Mouse (Mus musculus) intestine, postnatal 0 days (tissue): ENCODE measurements around the gene Gpsm2. TPM values are rescaled to one million over a fixed set of nuclear protein-coding genes. Genes with fewer than 3 reads are reported as not detected.
"Not testable (repeated sequence)": the region's sequence is repeated elsewhere in the genome, so short reads cannot be mapped to it uniquely, and the experiment has no call there.

Experiments used
- ATAC-seq: fragments of 200-750 bp; cut with Nextera tagmentation; 2 replicates; pipeline ENCODE4 v1.8.0; 2017; ENCODE audit warnings: mild to moderate bottlenecking, moderate TSS enrichment, moderate library complexity
- H3K27ac ChIP-seq: fragments of 300-500 bp; sonication (generic); 2 replicates; pipeline ENCODE4 v1.5.1; 2014; ENCODE audit warnings: mild to moderate bottlenecking, low read depth, low read length, moderate library complexity
- H3K27me3 ChIP-seq: fragments of 300-500 bp; sonication (generic); replicated peaks from 2 replicates; pipeline ENCODE4 v1.6.1; 2014; ENCODE audit warnings: low read length, mixed read lengths; ENCODE audit not compliant: control insufficient read depth, insufficient read depth
- H3K36me3 ChIP-seq: fragments of 300-500 bp; sonication (generic); 2 replicates; pipeline ENCODE4 v1.6.1; 2014; ENCODE audit warnings: mild to moderate bottlenecking, moderate library complexity; ENCODE audit not compliant: control insufficient read depth, insufficient read depth
- H3K4me1 ChIP-seq: fragments of 300-500 bp; sonication (generic); replicated peaks from 2 replicates; pipeline ENCODE4 v1.6.1; 2014; ENCODE audit warnings: antibody characterized with exemption, low read length, mixed read lengths; ENCODE audit not compliant: control insufficient read depth, insufficient read depth
- H3K4me2 ChIP-seq: fragments of 300-500 bp; sonication (generic); replicated peaks from 2 replicates; pipeline ENCODE4 v1.6.1; 2014; ENCODE audit warnings: low read depth, mild to moderate bottlenecking, moderate library complexity
- H3K4me3 ChIP-seq: fragments of 300-500 bp; sonication (generic); 2 replicates; pipeline ENCODE4 v1.5.1; 2014; ENCODE audit warnings: low read depth, low read length
- H3K9ac ChIP-seq: fragments of 300-500 bp; sonication (generic); 2 replicates; pipeline ENCODE4 v1.6.1; 2014; ENCODE audit warnings: mild to moderate bottlenecking, low read depth, low read length
- H3K9me3 ChIP-seq: fragments of 300-500 bp; sonication (generic); 2 replicates; pipeline ENCODE4 v1.6.1; 2016; ENCODE audit warnings: mixed run types; ENCODE audit not compliant: control insufficient read depth
- CTCF ChIP-seq: sonication (generic); IDR thresholded peaks from 2 replicates; pipeline ENCODE4 v1.5.1; 2016; ENCODE audit warnings: low read depth, mild to moderate bottlenecking, control low read depth, antibody characterized with exemption, moderate library complexity
- WGBS: fragments of 180-500 bp; shearing (Covaris S2); extraction: QIAGEN DNeasy Blood & Tissue Kit; methylation state at CpG from one replicate; pipeline ENCODE4 v1.1.7; 2014; 5-methylcytosine and 5-hydroxymethylcytosine counted together
- polyA plus RNA-seq: library from polyadenylated mRNA; unstranded; fragments of >200 nt; fragmentation: Nextera tagmentation; extraction: Ambion mirVana; gene quantifications from 2 replicates; pipeline ENCODE4 v1.2.1, GENCODE M21; 2015

Gene Gpsm2
- polyA plus RNA-seq, 1 experiment from 2014 or later, result 27.8 TPM

DNA sequence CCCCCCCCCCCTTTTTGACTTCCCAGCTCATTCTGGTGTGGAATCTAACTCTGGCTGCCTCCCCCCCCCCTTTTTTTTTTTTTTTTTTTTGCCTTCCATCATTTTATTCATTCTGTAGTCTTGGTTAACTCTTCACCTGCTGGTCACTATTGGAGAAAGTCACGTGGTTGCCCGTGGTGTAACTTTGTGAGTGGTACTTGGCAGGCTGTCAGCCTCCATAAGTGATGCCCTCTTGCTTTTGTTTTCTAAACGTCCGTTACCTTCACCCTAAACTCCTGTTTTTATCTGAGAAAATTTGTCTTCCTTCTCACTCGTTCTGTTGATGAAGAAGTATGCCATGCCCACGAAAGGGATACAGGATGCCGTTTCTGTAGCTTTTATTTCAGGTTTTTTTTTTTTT is 66.6 kb downstream of the Gpsm2 start:
- 0 out of 2 replicates have a peak, but pooled peaks cover 3% of the 10 kb centered on the region for H3K36me3 ChIP-seq
- no peaks in the 10 kb centered on the region; the same call in 1 of the 2 replicates for H3K4me1 ChIP-seq
- no peak overlapping the region for H3K4me3 ChIP-seq
- no peak for TF ChIP-seq CTCF
- no peaks in the 10 kb centered on the region for H3K27me3 ChIP-seq
- no peaks in the 10 kb centered on the region for H3K9me3 ChIP-seq
- no peak overlapping the region for H3K9ac ChIP-seq
- WGBS, result 93% methylated on average over 7 of the region's 7 CpGs
- H3K4me2 ChIP-seq, result no peak overlapping the region
- H3K27ac ChIP-seq, result no peak overlapping the region
- no peak for ATAC-seq

DNA sequence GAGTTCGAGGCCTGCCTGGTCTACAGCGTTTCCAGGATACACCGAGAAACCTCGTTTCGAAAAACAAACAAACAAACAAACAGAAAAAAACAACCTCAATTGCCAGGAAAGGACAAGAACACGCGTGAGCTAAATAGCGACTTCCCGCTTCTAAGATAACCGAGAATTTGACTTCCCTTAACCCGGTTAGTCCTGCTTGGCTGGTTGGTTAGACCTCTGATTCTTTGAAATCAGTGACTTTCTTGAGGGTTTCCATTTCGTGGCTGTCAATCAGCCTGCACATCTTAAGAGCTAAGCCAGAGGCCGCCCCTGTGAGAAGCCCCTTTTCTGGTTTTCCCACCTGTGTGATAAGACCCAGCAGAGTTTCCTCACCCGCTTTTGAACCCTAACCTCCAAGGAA is 67.5 kb downstream of the Gpsm2 start:
- Histone ChIP-seq H3K9ac (peak overlapping the region; percentile 77; the same call in 1 of the 2 replicates), H3K9me3 (no peaks in the 10 kb centered on the region), H3K4me3 (peak overlapping the region; percentile 79), H3K27ac (no peak overlapping the region), H3K36me3 (0 out of 2 replicates have a peak, but pooled peaks cover 3% of the 10 kb centered on the region), H3K4me1 (no peaks in the 10 kb centered on the region; the same call in 1 of the 2 replicates), H3K4me2 (peak overlapping the region; percentile 74), H3K27me3 (no peaks in the 10 kb centered on the region)
- no peak for ATAC-seq
- TF ChIP-seq CTCF, result no peak
- WGBS, result 17% methylated on average over 14 of the region's 14 CpGs

DNA sequence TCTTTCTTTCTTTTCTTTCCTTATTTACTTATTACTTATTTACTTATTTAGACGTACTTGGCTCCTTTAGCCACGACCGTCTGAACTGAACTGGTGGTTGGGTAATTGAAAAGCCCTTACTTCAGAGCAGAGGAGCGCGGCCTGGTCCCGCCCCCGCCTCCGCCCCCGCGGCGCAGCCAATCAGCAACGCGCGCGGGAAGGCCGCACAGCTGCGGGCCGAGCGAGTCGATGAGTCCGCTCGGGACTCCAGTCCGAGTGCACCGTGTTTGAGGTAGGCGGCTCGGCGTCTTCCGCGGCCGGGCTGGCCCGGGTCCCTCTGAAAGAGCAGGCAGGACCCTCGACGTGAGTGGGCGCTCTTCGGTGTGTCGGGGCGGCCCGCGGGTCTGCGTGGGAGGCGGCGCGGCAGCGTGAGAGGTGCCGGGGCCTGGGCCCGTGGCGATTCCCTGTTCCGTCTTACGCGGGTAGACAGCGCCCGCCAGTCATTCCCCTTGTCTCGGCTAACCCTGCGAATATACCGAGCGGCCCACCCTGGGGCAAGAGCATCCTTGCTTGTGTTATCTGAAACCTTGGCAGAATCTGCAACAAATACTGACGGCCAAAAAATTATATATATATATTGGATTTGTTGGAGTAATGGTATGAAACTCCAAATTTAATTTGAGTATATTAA is 68.3 kb downstream of the Gpsm2 start, which contains the start of gene Clcc1:
Gene Clcc1, plus strand, starts transcription at position 204 of the 670 bp plus-strand sequence.
- 0 out of 2 replicates have a peak, but pooled peaks cover 3% of the 10 kb centered on the region for H3K36me3 ChIP-seq
- H3K27me3 ChIP-seq, result no peaks in the 10 kb centered on the region
- no peaks in the 10 kb centered on the region for H3K9me3 ChIP-seq
- ATAC-seq, result peak; percentile 97
- H3K4me1 ChIP-seq, result no peaks in the 10 kb centered on the region; the same call in 1 of the 2 replicates
- peak within 1 kb of the TSS; percentile 74 for H3K4me2 ChIP-seq
- peak within 1 kb of the TSS; percentile 66 for H3K27ac ChIP-seq
- H3K4me3 ChIP-seq, result peak within 1 kb of the TSS; percentile 79
- under 1% methylated on average over 57 of the region's 57 CpGs for WGBS
- peak; percentile 20; the same call in 1 of the 2 replicates for TF ChIP-seq CTCF
- peak within 1 kb of the TSS; percentile 77 for H3K9ac ChIP-seq

DNA sequence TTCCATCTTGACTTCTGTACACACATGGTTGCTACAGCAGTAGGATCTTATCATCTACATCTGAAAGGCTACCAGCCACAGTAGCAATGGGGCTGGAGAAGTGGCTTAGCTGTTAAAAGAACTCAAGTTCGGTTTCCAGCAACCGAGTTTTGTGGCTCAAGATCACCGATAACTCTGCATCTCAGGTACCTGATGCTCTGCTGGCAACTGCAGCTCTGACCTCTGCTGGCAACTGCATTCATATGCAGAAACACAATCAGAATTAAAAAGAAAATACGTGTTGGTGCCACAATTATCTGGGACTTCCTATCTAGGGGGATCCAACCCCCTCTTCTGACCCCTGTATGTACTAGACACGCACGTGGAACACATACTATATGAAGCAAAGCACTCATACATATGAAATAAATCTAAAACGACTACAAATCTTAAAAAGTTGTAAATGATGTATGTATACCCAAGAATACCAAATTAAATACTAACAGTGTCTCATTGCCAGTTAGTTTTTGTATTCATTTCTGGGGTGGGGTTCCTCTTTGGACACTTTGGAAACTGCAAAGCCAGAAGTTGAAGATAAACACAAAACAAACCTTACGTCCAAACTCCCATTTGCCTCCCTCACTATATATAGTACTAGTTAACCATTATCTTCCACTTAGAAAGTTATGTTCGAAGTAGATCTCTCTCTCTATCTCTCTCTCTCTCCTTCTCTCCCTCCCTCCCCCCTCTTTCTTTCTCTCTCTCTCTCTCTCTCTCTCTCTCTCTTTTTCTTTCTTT is 69.1 kb downstream of the Gpsm2 start:
- no peaks in the 10 kb centered on the region for H3K9me3 ChIP-seq
- no peak overlapping the region for H3K27ac ChIP-seq
- peak overlapping the region; percentile 79 for H3K4me3 ChIP-seq
- WGBS, result 15% methylated on average over 9 of the region's 9 CpGs
- peak overlapping the region; percentile 74 for H3K4me2 ChIP-seq
- H3K4me1 ChIP-seq, result no peaks in the 10 kb centered on the region; the same call in 1 of the 2 replicates
- no peaks in the 10 kb centered on the region for H3K27me3 ChIP-seq
- no peak for ATAC-seq
- H3K9ac ChIP-seq, result no peak overlapping the region
- H3K36me3 ChIP-seq, result 0 out of 2 replicates have a peak, but pooled peaks cover 3% of the 10 kb centered on the region
- peak; percentile 69 for TF ChIP-seq CTCF

DNA sequence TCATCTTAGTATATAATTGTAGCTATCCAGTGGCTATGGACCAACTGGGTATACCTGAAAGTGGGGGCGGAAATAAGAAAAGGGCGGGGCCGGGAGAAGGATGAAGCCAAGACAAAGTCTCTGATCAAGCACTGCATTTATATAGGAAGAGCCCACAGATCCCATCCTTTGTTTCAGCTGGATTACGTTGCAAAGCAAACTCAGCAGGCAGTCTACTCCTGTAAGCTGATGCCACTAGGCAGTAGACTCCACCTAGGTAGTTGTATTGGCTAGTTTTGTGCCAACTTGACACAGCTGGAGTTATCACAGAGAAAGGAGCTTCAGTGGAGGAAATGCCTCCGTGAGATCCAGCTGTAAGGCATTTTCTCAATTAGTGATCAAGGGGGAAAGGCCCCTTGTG is 74.4 kb downstream of the Gpsm2 start:
- not testable (repeated sequence) for H3K4me3 ChIP-seq, H3K4me2 ChIP-seq, H3K27ac ChIP-seq, H3K9ac ChIP-seq, H3K27me3 ChIP-seq, H3K36me3 ChIP-seq, ATAC-seq, H3K4me1 ChIP-seq, H3K9me3 ChIP-seq
- 52% methylated on average over 5 of the region's 5 CpGs for WGBS

DNA sequence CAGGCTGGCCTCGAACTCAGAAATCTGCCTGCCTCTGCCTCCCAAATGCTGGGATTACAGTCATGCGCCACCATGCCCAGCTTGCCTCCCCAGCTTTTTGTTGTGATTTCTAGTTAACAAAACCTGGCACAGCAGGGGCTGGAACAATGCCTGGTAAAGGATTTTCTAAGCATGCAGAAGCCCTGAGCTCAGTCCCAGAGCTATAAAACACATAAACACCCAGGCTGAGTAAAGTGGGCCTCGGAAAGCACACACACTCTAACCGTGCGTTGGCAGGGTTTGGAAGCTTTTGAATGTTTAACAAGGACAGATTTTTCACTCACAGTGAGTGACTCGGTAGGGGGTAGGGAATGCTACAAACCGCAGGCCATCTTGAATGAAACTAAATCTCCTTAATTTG is 76.1 kb downstream of the Gpsm2 start:
- no peak overlapping the region for H3K9ac ChIP-seq
- no peak overlapping the region for H3K4me2 ChIP-seq
- no peaks in the 10 kb centered on the region for H3K9me3 ChIP-seq
- 0 out of 2 replicates have a peak, but pooled peaks cover 3% of the 10 kb centered on the region for H3K36me3 ChIP-seq
- no peaks in the 10 kb centered on the region for H3K27me3 ChIP-seq
- TF ChIP-seq CTCF, result no peak
- ATAC-seq, result no peak
- no peak overlapping the region for H3K4me3 ChIP-seq
- H3K27ac ChIP-seq, result no peak overlapping the region
- WGBS, result 63% methylated on average over 7 of the region's 7 CpGs
- H3K4me1 ChIP-seq, result no peaks in the 10 kb centered on the region
